Mouse (Mus musculus) CH12.LX (cell line): ENCODE measurements around the gene Bco1. TPM values are rescaled to one million over a fixed set of nuclear protein-coding genes. Genes with fewer than 3 reads are reported as not detected.

Experiments used
- DNase-seq: peaks from one replicate; pipeline ENCODE4 v3.0.0-alpha.2; 2013; ENCODE audit errors: extremely low read depth
- H3K27ac ChIP-seq: 2 replicates; pipeline ENCODE4 v1.5.1; 2012; ENCODE audit warnings: low read depth, mild to moderate bottlenecking, control low read depth, moderate library complexity; ENCODE audit not compliant: insufficient read depth
- H3K27me3 ChIP-seq: replicated peaks from 2 replicates; pipeline ENCODE3; 2012; ENCODE audit warnings: inconsistent platforms
- H3K36me3 ChIP-seq, 2 experiments: replicated peaks in 1 of 2; 2 replicates each; pipeline versions ENCODE3 to v1.6.1; 2012; ENCODE audit warnings: inconsistent platforms in 1 of 2, low read length in 1 of 2, mild to moderate bottlenecking in 1 of 2, mixed read lengths in 1 of 2, moderate library complexity in 1 of 2; ENCODE audit not compliant: control insufficient read depth in 1 of 2, insufficient read depth in 1 of 2
- H3K4me1 ChIP-seq, 2 experiments: 2 replicates each; pipeline ENCODE4 v1.6.1; 2012; ENCODE audit warnings: inconsistent platforms in 1 of 2, moderate library complexity in 1 of 2; ENCODE audit not compliant: insufficient read depth in 2 of 2, control insufficient read depth in 1 of 2
- H3K4me2 ChIP-seq: 2 replicates; pipeline ENCODE4 v1.6.1; 2012; ENCODE audit warnings: low read depth, mild to moderate bottlenecking, control low read depth; ENCODE audit not compliant: poor library complexity, insufficient read depth, severe bottlenecking
- H3K4me3 ChIP-seq, 3 experiments: fragments of 150-350 bp in 1 of 3; sonication (generic) in 1 of 3; replicated peaks in 1 of 3; 2 replicates each; pipeline versions ENCODE3 to v1.5.1; 2011 to 2012; ENCODE audit warnings: low read depth in 2 of 3, low read length in 2 of 3, mild to moderate bottlenecking in 2 of 3, moderate library complexity in 2 of 3, control low read depth in 1 of 3, improper control_type of control experiment in 1 of 3, inconsistent platforms in 1 of 3, mixed read lengths in 1 of 3; ENCODE audit not compliant: poor library complexity in 1 of 3
- H3K79me2 ChIP-seq: replicated peaks from 2 replicates; pipeline ENCODE4 v1.6.1; 2012; ENCODE audit warnings: mild to moderate bottlenecking, moderate library complexity; ENCODE audit not compliant: control insufficient read depth, poor library complexity, insufficient read depth, severe bottlenecking; ENCODE audit errors: extremely low read depth
- H3K9ac ChIP-seq: 2 replicates; pipeline ENCODE4 v1.6.1; 2012; ENCODE audit warnings: low read depth, mild to moderate bottlenecking, control low read depth, moderate library complexity; ENCODE audit not compliant: insufficient read depth
- H3K9me3 ChIP-seq: replicated peaks from 2 replicates; pipeline ENCODE3; 2012; ENCODE audit warnings: low read length, inconsistent platforms, mixed read lengths
- BHLHE40 ChIP-seq: IDR thresholded peaks from 2 replicates; pipeline ENCODE4 v1.6.1; 2011; ENCODE audit warnings: mild to moderate bottlenecking, low read depth, low read length, improper control_type of control experiment
- E2F4 ChIP-seq: IDR thresholded peaks from 2 replicates; pipeline ENCODE4 v1.6.1; 2011; ENCODE audit warnings: low read depth, low read length, improper control_type of control experiment; ENCODE audit not compliant: insufficient replicate concordance
- ELF1 ChIP-seq: IDR thresholded peaks from 2 replicates; pipeline ENCODE4 v1.6.1; 2014; ENCODE audit warnings: low read depth, mild to moderate bottlenecking, inconsistent platforms, low read length, improper control_type of control experiment
- ETS1 ChIP-seq: conservative IDR thresholded peaks from 2 replicates; pipeline ENCODE4 v1.6.1; 2012; ENCODE audit warnings: low read depth, mild to moderate bottlenecking, inconsistent platforms, low read length, improper control_type of control experiment, moderate library complexity
- HCFC1 ChIP-seq: IDR thresholded peaks from 2 replicates; pipeline ENCODE4 v1.6.1; 2012; ENCODE audit warnings: low read depth, mild to moderate bottlenecking, inconsistent platforms, low read length, improper control_type of control experiment
- JUN ChIP-seq: IDR thresholded peaks from 2 replicates; pipeline ENCODE4 v1.6.1; 2011; ENCODE audit warnings: low read depth, mild to moderate bottlenecking, low read length, improper control_type of control experiment, moderate library complexity; ENCODE audit not compliant: insufficient read depth
- MAFK ChIP-seq: IDR thresholded peaks from 2 replicates; pipeline ENCODE4 v1.6.1; 2011; ENCODE audit warnings: low read length, improper control_type of control experiment; ENCODE audit not compliant: insufficient replicate concordance
- MAX ChIP-seq: IDR thresholded peaks from 2 replicates; pipeline ENCODE4 v1.6.1; 2011; ENCODE audit warnings: low read length, improper control_type of control experiment
- MXI1 ChIP-seq: IDR thresholded peaks from 2 replicates; pipeline ENCODE4 v1.6.1; 2011; ENCODE audit warnings: mild to moderate bottlenecking, low read depth, low read length, improper control_type of control experiment
- NRF1 ChIP-seq: IDR thresholded peaks from 2 replicates; pipeline ENCODE4 v1.6.1; 2014; ENCODE audit warnings: low read depth, mild to moderate bottlenecking, inconsistent platforms, low read length, improper control_type of control experiment, moderate library complexity
- PAX5 ChIP-seq: IDR thresholded peaks from 2 replicates; pipeline ENCODE4 v1.6.1; 2012; ENCODE audit warnings: low read length, inconsistent platforms, mixed read lengths
- POLR2A ChIP-seq: IDR thresholded peaks from 2 replicates; pipeline ENCODE4 v1.6.1; 2011; ENCODE audit warnings: low read depth, mild to moderate bottlenecking, improper control_type of control experiment, low read length
- SMC3 ChIP-seq: IDR thresholded peaks from 2 replicates; pipeline ENCODE4 v1.6.1; 2011; ENCODE audit warnings: low read depth, low read length, improper control_type of control experiment
- TCF12 ChIP-seq: IDR thresholded peaks from 2 replicates; pipeline ENCODE4 v1.6.1; 2014; ENCODE audit warnings: low read depth, mild to moderate bottlenecking, inconsistent platforms, low read length, improper control_type of control experiment
- UBTF ChIP-seq: IDR thresholded peaks from 2 replicates; pipeline ENCODE4 v1.6.1; 2012; ENCODE audit warnings: low read depth, mild to moderate bottlenecking, inconsistent platforms, low read length, improper control_type of control experiment, moderate library complexity
- USF1 ChIP-seq: IDR thresholded peaks from 2 replicates; pipeline ENCODE4 v1.6.1; 2014; ENCODE audit warnings: low read depth, mild to moderate bottlenecking, inconsistent platforms, low read length, improper control_type of control experiment
- USF2 ChIP-seq: conservative IDR thresholded peaks from 2 replicates; pipeline ENCODE4 v1.6.1; 2011; ENCODE audit warnings: low read depth, low read length, improper control_type of control experiment
- ZC3H11A ChIP-seq: IDR thresholded peaks from 2 replicates; pipeline ENCODE4 v1.6.1; 2012; ENCODE audit warnings: low read depth, mild to moderate bottlenecking, inconsistent platforms, low read length, improper control_type of control experiment
- ZNF384 ChIP-seq: IDR thresholded peaks from 2 replicates; pipeline ENCODE4 v1.6.1; 2012; ENCODE audit warnings: low read depth, low read length, improper control_type of control experiment, inconsistent platforms
- dilution Hi-C: fragments of 300-500 bp; cut with MboI; formaldehyde crosslinking; loops from 2 replicates; pipeline ENCODE4 v1.14.3; 2020; ENCODE audit warnings: low sequenced_read_pairs; ENCODE audit not compliant: extremely low pct_unique_long_range_greater_than_20kb, extremely low pct_ligation_motif_present
- in situ Hi-C: fragments of 300-500 bp; cut with MboI; formaldehyde crosslinking; loops from 3 replicates; pipeline ENCODE4 v1.14.3; 2019; ENCODE audit warnings: low sequenced_read_pairs, low pct_ligation_motif_present, low pct_unique_long_range_greater_than_20kb, mixed read lengths
- polyA plus RNA-seq: library from polyadenylated mRNA; unstranded; fragments of >175 nt; gene quantifications from 2 replicates; pipeline ENCODE4 v1.2.1, GENCODE M21; 2012; ENCODE audit warnings: low read depth; ENCODE audit not compliant: insufficient read length
- total RNA-seq, 2 experiments: library from RNA; depleted of rRNA; stranded (reverse); fragments of 300-350 nt in 1 of 2; fragments of >200 nt in 1 of 2; gene quantifications; 2 replicates each; pipeline ENCODE4 v1.2.3; 2012 to 2014

The Bco1 gene
- total and polyA plus RNA-seq, 3 experiments = not detected

- H3K4me2 ChIP-seq = no peak overlapping the region
- in situ Hi-C loops (no loop called here), dilution Hi-C loops (no loop called here)
- no peaks in the 10 kb centered on the region for H3K9me3 ChIP-seq
- peaks cover 11% of the 10 kb centered on the region in 2 experiments for H3K4me1 ChIP-seq
- no peak overlapping the region for H3K27ac ChIP-seq
- no peak overlapping the region for H3K9ac ChIP-seq
- no peak for DNase-seq
- H3K36me3 ChIP-seq = no peaks in the 10 kb centered on the region
- no peak overlapping the region for H3K4me3 ChIP-seq
- H3K27me3 ChIP-seq = no peaks in the 10 kb centered on the region
- H3K79me2 ChIP-seq = no peaks in the 10 kb centered on the region
- no peak for TF ChIP-seq NRF1
- no peak for TF ChIP-seq MAX
- TF ChIP-seq HCFC1 = no peak
- no peak for TF ChIP-seq ZNF384
- TF ChIP-seq PAX5 = no peak
- TF ChIP-seq ETS1 = no peak
Measured at GRCm38 (mm10) chr8:117118409-117118808, 22.8 kb downstream of the Bco1 start.

GRCm38 (mm10) chr8:117121277-117121676 is 25.6 kb downstream of the Bco1 start:
- in situ Hi-C loops = loop anchor here (5.0 kb wide), 1 partner anchor 36 kb away; the partner anchor contains the start of gene Gan
- TF ChIP-seq USF1 (peak; percentile 10; the same call in 1 of the 2 replicates), ZNF384 (no peak), ELF1 (peak; percentile 50; the same call in 1 of the 2 replicates), USF2 (peak; percentile 29; the same call in 1 of the 2 replicates)
- H3K4me1 ChIP-seq = peaks cover 12 to 23% of the 10 kb centered on the region in 2 experiments
- no peak overlapping the region for H3K9ac ChIP-seq
- H3K9me3 ChIP-seq = no peaks in the 10 kb centered on the region
- H3K27ac ChIP-seq = no peak overlapping the region
- H3K4me2 ChIP-seq = no peak overlapping the region
- no peak overlapping the region for H3K4me3 ChIP-seq
- no peaks in the 10 kb centered on the region for H3K27me3 ChIP-seq
- H3K36me3 ChIP-seq = no peaks in the 10 kb centered on the region
- no peaks in the 10 kb centered on the region for H3K79me2 ChIP-seq
- dilution Hi-C loops = no loop called here
- DNase-seq = peak; percentile 74

- in situ Hi-C loops = loop anchor here (5.0 kb wide), 1 partner anchor 33 kb away; the partner anchor contains the start of gene Gan
- TF ChIP-seq MAFK (no peak), POLR2A (no peak), ZC3H11A (no peak), TCF12 (no peak), JUN (no peak), SMC3 (no peak), BHLHE40 (no peak), ELF1 (no peak), UBTF (no peak), E2F4 (no peak), MXI1 (no peak), ETS1 (no peak)
- no peaks in the 10 kb centered on the region for H3K79me2 ChIP-seq
- no peaks in the 10 kb centered on the region for H3K36me3 ChIP-seq
- no peak overlapping the region for H3K4me3 ChIP-seq
- dilution Hi-C loops = no loop called here
- no peaks in the 10 kb centered on the region for H3K9me3 ChIP-seq
- DNase-seq = no peak
- peaks cover 13 to 24% of the 10 kb centered on the region in 2 experiments for H3K4me1 ChIP-seq
- H3K9ac ChIP-seq = no peak overlapping the region
- no peaks in the 10 kb centered on the region for H3K27me3 ChIP-seq
- H3K4me2 ChIP-seq = no peak overlapping the region
- H3K27ac ChIP-seq = no peak overlapping the region
Measured at GRCm38 (mm10) chr8:117123850-117124633, 28.4 kb downstream of the Bco1 start.
